Mouse (Mus musculus): ENCODE results near the gene Tnfrsf12a.

Tnfrsf12a gene

GRCm38 (mm10) chr17:23677236-23677679 is at the start of gene Tnfrsf12a:
Tnfrsf12a (minus strand) TSS chr17:23677468.
- CTCF ChIA-PET, result interaction anchor here in 1 of 4 experiments (0.6 kb wide), 1 partner anchor 33 kb away, joined by 3 read pairs; no protein-coding TSS in a partner anchor
- POLR2A ChIA-PET, result interaction anchor here in 3 of 4 experiments (1.1 to 1.6 kb wide), 4 partner anchors 9 to 48 kb away, joined by 3 to 5 read pairs (median 4); no protein-coding TSS in a partner anchor

GRCm38 (mm10) chr17:23726758-23727142 is 49.5 kb upstream of the Tnfrsf12a start:
- ChIA-PET POLR2A (interaction anchor here in 3 of 4 experiments (0.8 to 16.9 kb wide), 29 partner anchors 10 to 186 kb away, joined by 3 to 197 read pairs (median 4); partner anchors contain the start of genes Paqr4 (in 2 of the 3), Flywch2 (in 1 of the 3), Kremen2 (in 1 of the 3) and Prss32 (in 1 of the 3)), CTCF (interaction anchor here in 3 of 4 experiments (0.5 to 2.8 kb wide), 10 partner anchors 12 to 123 kb away, joined by 3 to 14 read pairs (median 4); partner anchors contain the start of genes Prss32 (in 3 of the 3) and Prss41 (in 3 of the 3))

GRCm38 (mm10) chr17:23725999-23726757 is 48.9 kb upstream of the Tnfrsf12a start, which contains the start of gene Pkmyt1:
Pkmyt1 (plus strand) TSS chr17:23726336.
- CTCF ChIA-PET, result interaction anchor here in 3 of 4 experiments (0.5 to 2.8 kb wide), 12 partner anchors 20 to 123 kb away, joined by 3 to 14 read pairs (median 3); partner anchors contain the start of genes Prss32 (in 3 of the 3) and Prss41 (in 3 of the 3)
- POLR2A ChIA-PET, result interaction anchor here (0.6 to 16.9 kb wide), 42 partner anchors 8 to 185 kb away, joined by 3 to 197 read pairs (median 4); partner anchors contain the start of genes Paqr4 (in 3 of the 4), Kremen2 (in 1 of the 4), Prss32 (in 1 of the 4) and Prss41 (in 1 of the 4)

GRCm38 (mm10) chr17:23725477-23725876 is 48.2 kb upstream of the Tnfrsf12a start:
- CTCF ChIA-PET, result interaction anchor here in 3 of 4 experiments (0.5 to 2.8 kb wide), 7 partner anchors 22 to 122 kb away, joined by 3 to 14 read pairs (median 4); partner anchors contain the start of genes Prss32 (in 2 of the 3) and Prss41 (in 2 of the 3)
- POLR2A ChIA-PET, result interaction anchor here in 3 of 4 experiments (0.6 to 16.9 kb wide), 27 partner anchors 8 to 166 kb away, joined by 3 to 197 read pairs (median 4); partner anchors contain the start of genes Paqr4 (in 3 of the 3), Kremen2 (in 1 of the 3) and Tnfrsf12a (in 1 of the 3)

- POLR2A ChIA-PET, result interaction anchor here in 2 of 4 experiments (0.6 to 16.9 kb wide), 7 partner anchors 17 to 86 kb away, joined by 3 to 197 read pairs (median 4); partner anchors contain the start of genes Paqr4 (in 2 of the 2) and Kremen2 (in 1 of the 2)
- CTCF ChIA-PET, result interaction anchor here (0.5 to 4.3 kb wide), 11 partner anchors 16 to 271 kb away, joined by 3 to 24 read pairs (median 4); partner anchors contain the start of genes Prss32 (in 1 of the 4) and Prss41 (in 1 of the 4)
Observed at GRCm38 (mm10) chr17:23722376-23723125, 45.3 kb upstream of the Tnfrsf12a start, which contains the start of gene 1520401A03Rik. 1520401A03Rik (minus strand) TSS chr17:23722783.

GRCm38 (mm10) chr17:23721886-23722285 is 44.6 kb upstream of the Tnfrsf12a start:
- ChIA-PET POLR2A (interaction anchor here in 2 of 4 experiments (1.1 to 16.9 kb wide), 7 partner anchors 15 to 123 kb away, joined by 3 to 197 read pairs (median 4); partner anchors contain the start of genes Paqr4 (in 2 of the 2), Flywch1 (in 1 of the 2), Kremen2 (in 1 of the 2) and Zfp13 (in 1 of the 2)), CTCF (interaction anchor here (0.5 to 4.3 kb wide), 8 partner anchors 15 to 272 kb away, joined by 3 to 24 read pairs (median 4); partner anchors contain the start of genes Prss32 (in 1 of the 4) and Prss41 (in 1 of the 4))

- CTCF ChIA-PET, result interaction anchor here in 3 of 4 experiments (0.9 to 4.3 kb wide), 7 partner anchors 13 to 159 kb away, joined by 3 to 24 read pairs (median 5); no protein-coding TSS in a partner anchor
- POLR2A ChIA-PET, result interaction anchor here in 1 of 4 experiments (0.6 to 16.9 kb wide), 2 partner anchors 22 to 45 kb away, joined by 3 to 197 read pairs; partner anchors contain the start of genes Kremen2 and Paqr4
Observed at GRCm38 (mm10) chr17:23719455-23719854, 42.2 kb upstream of the Tnfrsf12a start.

- ChIA-PET CTCF (interaction anchor here (0.6 to 2.7 kb wide), 4 partner anchors 11 to 107 kb away, joined by 3 to 13 read pairs (median 5); no protein-coding TSS in a partner anchor), POLR2A (interaction anchor here in 2 of 4 experiments (0.6 to 16.9 kb wide), 8 partner anchors 9 to 118 kb away, joined by 3 to 197 read pairs (median 4); partner anchors contain the start of genes Pkmyt1 (in 2 of the 2), Cldn9 (in 1 of the 2), Kremen2 (in 1 of the 2) and Paqr4 (in 1 of the 2))
Observed at GRCm38 (mm10) chr17:23717003-23717402, 39.7 kb upstream of the Tnfrsf12a start.

- ChIA-PET CTCF (interaction anchor here (0.5 to 5.6 kb wide), 91 partner anchors 8 to 967 kb away, joined by 3 to 47 read pairs (median 5); partner anchors contain the start of genes Bicdl2 (in 3 of the 4), Cldn9 (in 3 of the 4), Mmp25 (in 3 of the 4) and 1520401A03Rik (in 2 of the 4)), POLR2A (interaction anchor here in 3 of 4 experiments (0.5 to 2.5 kb wide), 20 partner anchors 10 to 139 kb away, joined by 3 to 7 read pairs (median 3); partner anchors contain the start of gene 1520401A03Rik (in 1 of the 3))
Observed at GRCm38 (mm10) chr17:23706212-23706611, 28.9 kb upstream of the Tnfrsf12a start.

- CTCF ChIA-PET, result interaction anchor here (0.5 to 5.6 kb wide), 86 partner anchors 7 to 966 kb away, joined by 3 to 47 read pairs (median 5); partner anchors contain the start of genes Bicdl2 (in 3 of the 4), Cldn9 (in 3 of the 4), Mmp25 (in 3 of the 4) and 1520401A03Rik (in 2 of the 4)
Observed at GRCm38 (mm10) chr17:23705525-23706104, 28.3 kb upstream of the Tnfrsf12a start.

GRCm38 (mm10) chr17:23704741-23705140 is 27.5 kb upstream of the Tnfrsf12a start:
- CTCF ChIA-PET, result interaction anchor here (0.6 to 5.6 kb wide), 10 partner anchors 21 to 74 kb away, joined by 3 to 47 read pairs (median 5); partner anchors contain the start of genes Bicdl2 (in 1 of the 4) and Cldn9 (in 1 of the 4)
- POLR2A ChIA-PET, result interaction anchor here in 2 of 4 experiments (0.7 to 2.1 kb wide), 3 partner anchors 35 to 54 kb away, joined by 3 to 6 read pairs (median 4); no protein-coding TSS in a partner anchor

More at GRCm38 (mm10) chr17:23705525-23706104, 28.3 kb upstream of the Tnfrsf12a start:
- POLR2A ChIA-PET, result interaction anchor here in 3 of 4 experiments (0.5 to 2.1 kb wide), 16 partner anchors 9 to 138 kb away, joined by 3 to 7 read pairs (median 4); partner anchors contain the start of gene 1520401A03Rik (in 1 of the 3)

GRCm38 (mm10) chr17:23703301-23703700 is 26.0 kb upstream of the Tnfrsf12a start:
- POLR2A ChIA-PET, result interaction anchor here in 3 of 4 experiments (0.6 to 1.2 kb wide), 5 partner anchors 18 to 37 kb away, joined by 3 to 4 read pairs (median 3); no protein-coding TSS in a partner anchor
- CTCF ChIA-PET, result interaction anchor here in 3 of 4 experiments (0.5 to 5.6 kb wide), 7 partner anchors 23 to 1576 kb away, joined by 3 to 47 read pairs (median 3); partner anchors contain the start of gene Pkmyt1 (in 1 of the 3)

GRCm38 (mm10) chr17:23700079-23700478 is 22.8 kb upstream of the Tnfrsf12a start:
- ChIA-PET POLR2A (interaction anchor here (0.6 to 5.9 kb wide), 53 partner anchors 8 to 551 kb away, joined by 3 to 70 read pairs (median 4); partner anchors contain the start of genes Cldn9 (in 3 of the 4), Cldn6 (in 2 of the 4), Zscan10 (in 2 of the 4) and Ccnf (in 1 of the 4)), CTCF (interaction anchor here (0.6 to 3.2 kb wide), 49 partner anchors 10 to 294 kb away, joined by 3 to 25 read pairs (median 5); partner anchors contain the start of genes Cldn9 (in 2 of the 4), 1520401A03Rik (in 1 of the 4), Bicdl2 (in 1 of the 4) and Cldn6 (in 1 of the 4))

GRCm38 (mm10) chr17:23699131-23700077 is 22.1 kb upstream of the Tnfrsf12a start:
- POLR2A ChIA-PET, result interaction anchor here in 3 of 4 experiments (0.6 to 5.9 kb wide), 46 partner anchors 9 to 552 kb away, joined by 3 to 70 read pairs (median 4); partner anchors contain the start of genes Cldn9 (in 3 of the 3), Zscan10 (in 2 of the 3), 1520401A03Rik (in 1 of the 3) and Ccnf (in 1 of the 3)
- CTCF ChIA-PET, result interaction anchor here (0.5 to 3.2 kb wide), 45 partner anchors 11 to 152 kb away, joined by 3 to 25 read pairs (median 5); partner anchors contain the start of genes Cldn9 (in 2 of the 4), 1520401A03Rik (in 1 of the 4), Bicdl2 (in 1 of the 4) and Cldn6 (in 1 of the 4)

All from embryonic stem cell, embryonic (primary cell).